Mouse (Mus musculus) embryonic facial prominence, embryonic 11.5 days (tissue): ENCODE data around the gene Gab3. TPM values are rescaled to one million over a fixed set of nuclear protein-coding genes. Genes with fewer than 3 reads are reported as not detected.
"Not testable (repeated sequence)": the region's sequence is repeated elsewhere in the genome, so short reads cannot be mapped to it uniquely, and the experiment has no call there.

Experiments
- ATAC-seq: fragments of 200-750 bp; cut with Nextera tagmentation; replicated peaks from 2 replicates; pipeline ENCODE4 v1.8.0; 2017; ENCODE audit warnings: low read depth; ENCODE audit not compliant: insufficient number of reproducible peaks, low FRiP score, low TSS enrichment
- DNase-seq: peaks from one replicate; pipeline ENCODE4 v3.0.0-alpha.2; 2015; ENCODE audit warnings: low spot score
- H3K27ac ChIP-seq: fragments of 300-500 bp; sonication (generic); replicated peaks from 2 replicates; pipeline ENCODE4 v1.5.1; 2014; ENCODE audit warnings: mild to moderate bottlenecking, low read depth, low read length, control low read depth
- H3K27me3 ChIP-seq: fragments of 300-500 bp; sonication (generic); 2 replicates; pipeline ENCODE4 v1.6.1; 2014; ENCODE audit warnings: mild to moderate bottlenecking, low read length, moderate library complexity, mixed read lengths; ENCODE audit not compliant: control insufficient read depth, insufficient read depth
- H3K36me3 ChIP-seq: fragments of 300-500 bp; sonication (generic); replicated peaks from 2 replicates; pipeline ENCODE4 v1.6.1; 2014; ENCODE audit warnings: low read depth, mild to moderate bottlenecking, low read length, moderate library complexity, mixed read lengths; ENCODE audit not compliant: control insufficient read depth, insufficient read depth
- H3K4me1 ChIP-seq: fragments of 300-500 bp; sonication (generic); 2 replicates; pipeline ENCODE4 v1.6.1; 2014; ENCODE audit warnings: low read length, mixed read lengths; ENCODE audit not compliant: control insufficient read depth, insufficient read depth
- H3K4me2 ChIP-seq: fragments of 300-500 bp; sonication (generic); 2 replicates; pipeline ENCODE4 v1.6.1; 2014; ENCODE audit warnings: low read depth, mild to moderate bottlenecking, control low read depth, low read length, moderate library complexity
- H3K4me3 ChIP-seq: fragments of 300-500 bp; sonication (generic); 2 replicates; pipeline ENCODE4 v1.5.1; 2014; ENCODE audit warnings: low read depth, low read length, control low read depth
- H3K9ac ChIP-seq: fragments of 300-500 bp; sonication (generic); replicated peaks from 2 replicates; pipeline ENCODE4 v1.6.1; 2014; ENCODE audit warnings: mild to moderate bottlenecking, control low read depth, low read length
- H3K9me3 ChIP-seq: fragments of 300-500 bp; sonication (generic); replicated peaks from 2 replicates; pipeline ENCODE4 v1.6.1; 2016; ENCODE audit warnings: mild to moderate bottlenecking, low read length, inconsistent platforms, mixed read lengths; ENCODE audit not compliant: control insufficient read depth
- WGBS: fragments of 180-500 bp; shearing (Covaris S2); extraction: QIAGEN DNeasy Blood & Tissue Kit; methylation state at CpG from one replicate; pipeline ENCODE4 v1.1.7; 2014; 5-methylcytosine and 5-hydroxymethylcytosine counted together
- polyA plus RNA-seq: library from polyadenylated mRNA; unstranded; fragments of >200 nt; fragmentation: Nextera tagmentation; extraction: Ambion mirVana; gene quantifications from 2 replicates; pipeline ENCODE4 v1.2.1, GENCODE M21; 2014

Gene Gab3
- polyA plus RNA-seq, 1 experiment from 2014 or later, result 1.1 TPM

DNA sequence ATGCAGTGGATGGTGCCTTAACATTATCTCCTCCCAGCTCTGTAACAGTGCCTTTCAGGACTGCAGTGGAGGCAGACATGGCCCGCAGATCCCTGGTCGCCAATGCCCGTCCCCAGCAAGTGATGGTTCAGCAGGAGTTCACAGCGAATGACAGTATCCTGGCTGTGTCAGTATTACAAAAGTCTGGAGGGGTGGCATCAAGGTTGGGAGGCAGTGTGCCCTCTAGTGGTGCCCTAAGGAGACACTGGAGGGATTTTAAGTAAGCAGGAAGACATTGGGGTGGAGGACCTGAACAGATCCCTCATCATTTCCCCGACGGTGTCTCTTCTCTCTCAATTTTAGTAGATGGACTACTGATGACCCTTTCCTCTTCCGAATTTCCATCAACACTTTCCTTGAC is 126.1 kb downstream of the Gab3 start:
- WGBS, result 68% methylated on average over 7 of the region's 7 CpGs
- not testable (repeated sequence) for H3K9me3 ChIP-seq, H3K4me1 ChIP-seq, H3K9ac ChIP-seq, H3K4me2 ChIP-seq, H3K36me3 ChIP-seq, H3K27ac ChIP-seq, H3K4me3 ChIP-seq, DNase-seq, ATAC-seq, H3K27me3 ChIP-seq

Other genes with a start within 250 kb of the Gab3 start
- gene Gm5936, start 248.3 kb downstream of the Gab3 start, polyA plus RNA-seq, result not detected in 2 replicates
- gene Dkc1, start 10.4 kb upstream of the Gab3 start, polyA plus RNA-seq, result 134 and 143 TPM in 2 replicates
- gene Mpp1, start 45.6 kb upstream of the Gab3 start, polyA plus RNA-seq, result 33.9 and 36.0 TPM in 2 replicates
- not detected in 2 replicates for gene Smim9, start 78.3 kb upstream of the Gab3 start, polyA plus RNA-seq